Mouse (Mus musculus) cortical plate, adult 2 months (tissue): ENCODE results near the gene Fam151a.

Source experiments
- CTCF ChIP-seq: fragments of 200-500 bp; IDR thresholded peaks from 2 replicates; pipeline ENCODE4 v1.5.1; 2011; ENCODE audit warnings: mild to moderate bottlenecking, control low read depth, low read length; ENCODE audit not compliant: insufficient read depth; ENCODE audit errors: extremely low read depth
- POLR2A ChIP-seq: fragments of 200-500 bp; IDR thresholded peaks from 2 replicates; pipeline ENCODE4 v1.6.1; 2011; ENCODE audit warnings: mild to moderate bottlenecking, low read length, control low read depth; ENCODE audit not compliant: insufficient read depth; ENCODE audit errors: extremely low read depth

GRCm38 (mm10) chr4:106764166-106764565 lies 30.5 kb downstream of the Fam151a start:
- TF ChIP-seq CTCF (no peak), POLR2A (no peak)
